Mouse (Mus musculus): ENCODE measurements around the gene Clec4g.

DNA sequence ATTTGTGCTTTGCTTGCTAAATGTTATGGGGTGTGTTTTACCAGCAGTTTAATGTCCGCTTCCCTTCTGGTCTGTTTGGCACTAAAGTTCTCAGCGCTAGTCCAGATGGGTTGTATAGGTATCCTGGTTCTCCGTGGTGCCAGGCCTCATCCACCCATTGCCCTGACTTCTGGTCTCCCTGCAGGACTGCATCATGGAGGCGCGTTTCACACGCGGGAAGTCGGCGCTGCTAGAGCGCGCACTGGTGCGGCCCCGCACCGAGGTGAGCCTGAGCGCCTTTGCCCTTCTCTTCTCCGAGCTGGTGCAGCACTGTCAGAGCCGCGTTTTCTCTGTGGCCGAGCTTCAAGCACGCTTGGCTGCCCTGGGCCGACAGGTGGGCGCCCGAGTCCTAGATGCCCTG is 41.6 kb downstream of the Clec4g start:
- TF ChIP-seq CHD2 (IDR thresholded peaks at IDR 0.05; ENCODE audit: low read depth, low read length) (no peak), MAFK (IDR thresholded peaks at IDR 0.05; ENCODE audit: insufficient read depth, low read depth, low read length) (no peak)

Measured in ES-E14 (cell line).